Mouse (Mus musculus) lung, adult 2 months (tissue): ENCODE measurements at regions not wholly inside any gene's neighbourhood (a gene's known extent, or its start where the extent isn't known, plus 50 kb on each side); places are given as distances from the start of the nearest gene placed in this dataset.

Experiments
- DNase-seq: peaks from one replicate; pipeline ENCODE4 v3.0.0; 2022
- H3K4me1 ChIP-seq: fragments of 200-500 bp; 2 replicates; pipeline ENCODE4 v1.6.1; 2011; ENCODE audit warnings: low read length; ENCODE audit not compliant: control insufficient read depth, insufficient read depth
- H3K4me3 ChIP-seq: fragments of 200-500 bp; replicated peaks from 2 replicates; pipeline ENCODE3; 2011; ENCODE audit warnings: low read depth, mild to moderate bottlenecking, control low read depth, low read length; ENCODE audit errors: extremely low read depth
- CTCF ChIP-seq: fragments of 200-500 bp; IDR thresholded peaks from 2 replicates; pipeline ENCODE4 v1.5.1; 2011; ENCODE audit warnings: mild to moderate bottlenecking, low read length, control low read depth; ENCODE audit not compliant: insufficient read depth
- POLR2A ChIP-seq: fragments of 200-500 bp; IDR thresholded peaks from 2 replicates; pipeline ENCODE4 v1.6.1; 2011; ENCODE audit warnings: low read depth, mild to moderate bottlenecking, control low read depth, low read length, borderline replicate concordance; ENCODE audit errors: extremely low read depth
- WGBS: fragments of 180-500 bp; shearing (Covaris S2); methylation state at CpG from one replicate; pipeline ENCODE4 v1.1.7; 2018; 5-methylcytosine and 5-hydroxymethylcytosine counted together

DNA sequence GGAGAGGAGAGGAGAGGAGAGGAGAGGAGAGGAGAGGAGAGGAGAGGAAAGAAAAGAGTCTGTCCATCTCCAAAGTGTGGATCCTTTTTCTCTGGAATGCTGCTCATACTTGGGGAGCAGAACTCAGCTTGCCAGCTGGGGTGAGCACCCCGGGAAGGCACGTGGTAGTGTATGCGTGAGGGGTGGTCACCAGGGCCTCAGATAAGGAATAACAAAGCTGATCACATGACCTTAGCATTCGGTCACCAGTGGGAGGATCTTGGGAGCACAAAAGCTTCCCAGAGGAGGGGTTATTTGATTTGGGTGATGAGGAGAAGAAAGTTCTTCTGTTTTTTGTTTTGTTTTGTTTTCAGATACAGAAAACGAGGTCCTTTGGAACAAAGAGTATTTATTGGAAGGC lies 69.4 kb upstream of the Tle3 start:
- 12% methylated on average over 5 of the region's 5 CpGs for WGBS
- no peak for TF ChIP-seq CTCF
- TF ChIP-seq POLR2A = no peak

DNA sequence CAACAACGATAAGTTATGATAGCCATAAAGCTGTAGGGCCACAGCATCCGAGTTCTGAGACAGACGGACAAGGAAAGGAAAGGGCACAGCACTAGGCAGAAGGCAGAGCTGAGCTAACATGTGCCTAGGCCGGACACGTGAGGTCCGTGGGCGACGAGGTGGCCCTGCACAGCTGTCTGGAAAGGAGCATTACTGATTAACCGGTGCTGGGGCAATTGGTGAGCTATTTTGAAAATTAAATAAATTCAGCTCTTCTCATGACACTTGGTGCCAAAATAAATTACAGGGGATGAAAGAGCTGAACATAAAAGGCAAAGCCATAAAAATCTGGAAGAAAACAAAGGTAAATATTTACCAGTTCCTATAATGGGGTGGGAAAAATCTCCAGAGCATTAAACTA lies 65.9 kb upstream of the Tle3 start:
- Histone ChIP-seq H3K4me3 (no peak overlapping the region), H3K4me1 (peaks cover 3% of the 10 kb centered on the region)
- 61% methylated on average over 9 of the region's 9 CpGs for WGBS
- no peak for TF ChIP-seq CTCF
- no peak for TF ChIP-seq POLR2A
- no peak for DNase-seq

More for the DNA sequence above, 69.4 kb upstream of the Tle3 start:
- no peak for DNase-seq
- Histone ChIP-seq H3K4me3 (no peak overlapping the region), H3K4me1 (no peaks in the 10 kb centered on the region)

DNA sequence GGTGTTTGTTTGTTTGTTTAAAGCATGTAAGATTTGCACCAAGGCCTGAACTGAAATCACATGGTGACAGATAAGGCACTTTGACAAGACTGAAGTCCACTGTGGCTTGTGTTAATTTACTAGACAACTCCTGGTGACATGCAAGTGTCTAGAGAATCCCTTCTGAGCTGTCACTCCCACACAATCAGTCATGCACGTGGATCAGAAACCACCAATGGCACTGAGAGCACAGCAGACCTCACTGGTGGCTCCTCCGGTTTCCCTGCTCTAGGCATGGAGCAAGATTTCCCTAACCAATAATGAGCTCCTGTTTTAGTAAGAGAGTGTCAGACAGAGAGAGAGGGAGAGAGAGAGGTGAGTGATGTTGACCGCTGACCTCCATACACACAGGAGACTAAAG lies 63.1 kb upstream of the Tle3 start:
- 80% methylated on average over 3 of the region's 3 CpGs for WGBS
- Histone ChIP-seq H3K4me3 (no peak overlapping the region), H3K4me1 (peaks cover 3% of the 10 kb centered on the region)
- no peak for TF ChIP-seq CTCF
- TF ChIP-seq POLR2A = no peak
- no peak for DNase-seq

DNA sequence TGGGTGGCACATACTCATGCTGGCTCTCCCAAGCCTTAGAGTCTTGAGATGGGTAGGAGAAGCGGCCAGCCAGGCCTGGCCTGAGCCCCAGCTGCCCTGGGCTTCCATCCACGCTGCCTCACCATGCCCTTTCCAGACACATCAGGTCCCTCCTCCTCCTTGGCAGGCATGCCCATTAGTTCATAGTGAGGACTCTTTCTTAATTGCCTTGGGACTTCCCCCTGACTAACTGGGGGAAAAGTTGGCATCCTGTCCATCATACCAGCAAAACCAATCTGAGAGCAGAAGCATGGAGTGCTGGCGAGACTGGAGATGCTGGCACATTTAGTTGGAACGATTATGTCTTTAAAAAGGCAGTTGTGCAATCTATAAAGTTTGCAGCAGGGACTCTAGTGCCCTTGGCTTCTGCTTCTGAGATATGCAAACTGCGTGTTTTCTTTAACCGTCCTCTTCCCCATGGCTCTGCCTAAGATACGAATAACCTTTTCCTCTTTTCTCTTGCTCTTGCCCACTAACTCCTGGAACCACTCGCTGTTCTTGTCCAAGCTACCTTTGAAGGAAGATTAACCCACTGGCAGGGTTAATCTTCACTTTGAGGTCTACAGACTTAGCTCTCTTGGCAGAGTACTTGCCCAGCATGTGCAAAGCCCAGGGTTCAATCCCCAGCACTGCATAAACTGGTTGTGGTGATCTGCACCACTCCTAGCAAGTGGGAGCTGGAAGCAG lies 62.2 kb upstream of the Tle3 start:
- peak; percentile 48 for DNase-seq
- Histone ChIP-seq H3K4me1 (peaks cover 3% of the 10 kb centered on the region), H3K4me3 (no peak overlapping the region)
- no peak for TF ChIP-seq CTCF
- no peak for TF ChIP-seq POLR2A
- 62% methylated on average over 8 of the region's 8 CpGs for WGBS

DNA sequence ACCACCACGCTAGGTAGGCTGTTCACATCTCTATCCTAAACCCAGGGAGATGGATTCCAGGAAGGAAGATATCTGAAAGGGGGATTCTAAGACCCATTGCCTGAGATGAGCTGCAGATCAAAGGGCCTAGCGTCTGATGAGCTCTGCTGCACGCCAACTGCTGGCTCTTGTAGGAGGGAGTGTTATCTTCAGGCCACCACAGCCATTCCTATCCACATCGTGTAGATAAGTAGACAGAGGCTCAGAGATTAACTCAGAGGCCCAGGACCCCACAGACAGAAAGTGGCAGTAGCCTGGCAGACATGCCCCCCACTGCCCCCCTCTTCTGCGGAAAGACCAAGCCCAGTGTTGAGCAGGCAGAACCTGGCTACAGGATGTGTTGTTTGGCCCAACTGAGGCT lies 61.6 kb upstream of the Tle3 start:
- Histone ChIP-seq H3K4me1 (peaks cover 7% of the 10 kb centered on the region), H3K4me3 (no peak overlapping the region)
- WGBS = 76% methylated on average over 5 of the region's 5 CpGs
- DNase-seq = no peak
- TF ChIP-seq CTCF (no peak), POLR2A (no peak)

DNA sequence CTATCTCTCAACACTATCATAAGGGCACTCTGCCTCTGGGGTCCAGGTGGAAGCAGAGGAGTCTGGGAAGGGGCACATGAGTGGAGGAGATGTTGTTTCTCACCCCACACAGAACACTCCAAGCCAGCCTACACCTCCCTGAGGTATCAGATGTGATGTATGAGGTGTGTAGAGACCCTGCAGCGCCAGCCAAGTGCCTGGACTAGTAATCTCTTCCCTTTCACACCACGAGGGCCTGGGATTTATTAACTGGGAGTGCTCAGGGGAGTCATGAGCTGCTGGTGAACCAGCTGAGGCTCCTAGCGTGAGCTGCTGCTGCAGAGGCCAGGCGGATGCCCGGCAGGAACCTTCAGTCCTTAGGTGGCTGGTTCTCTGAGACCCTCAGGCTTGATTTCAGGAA lies 60.6 kb upstream of the Tle3 start:
- peaks cover 9% of the 10 kb centered on the region for H3K4me1 ChIP-seq
- no peak for DNase-seq
- H3K4me3 ChIP-seq = no peak overlapping the region
- 69% methylated on average over 5 of the region's 5 CpGs for WGBS
- TF ChIP-seq POLR2A (no peak), CTCF (no peak)

DNA sequence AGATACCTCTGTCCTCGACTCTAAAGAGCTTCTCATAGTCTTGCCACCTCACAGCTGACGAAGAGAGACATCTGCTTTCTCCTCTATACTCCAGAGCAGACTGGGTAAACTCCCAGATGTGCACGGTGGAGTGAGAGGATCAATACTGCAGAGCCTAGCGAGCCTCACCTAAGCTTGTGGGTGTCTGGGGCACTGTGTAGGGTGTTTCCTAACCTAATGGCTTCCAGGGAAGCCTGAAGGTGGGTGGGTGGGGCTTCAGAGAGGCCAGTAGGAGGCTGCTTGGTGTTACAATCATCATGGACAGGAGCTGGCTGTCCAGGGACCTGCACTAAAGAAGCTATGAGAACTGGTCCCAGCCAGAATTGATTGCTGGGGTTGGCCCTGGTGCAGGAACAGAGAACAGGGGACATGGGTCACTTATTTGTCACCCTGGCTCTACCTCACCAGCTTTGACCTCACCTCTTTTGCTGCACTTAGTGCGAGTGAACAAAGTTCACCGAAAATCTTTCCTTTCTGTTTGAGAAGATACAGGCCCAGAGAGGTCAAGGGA lies 57.5 kb upstream of the Tle3 start:
- TF ChIP-seq CTCF = no peak
- TF ChIP-seq POLR2A = no peak
- WGBS = 66% methylated on average over 6 of the region's 6 CpGs
- peaks cover 7% of the 10 kb centered on the region for H3K4me1 ChIP-seq
- no peak for DNase-seq
- H3K4me3 ChIP-seq = no peak overlapping the region

DNA sequence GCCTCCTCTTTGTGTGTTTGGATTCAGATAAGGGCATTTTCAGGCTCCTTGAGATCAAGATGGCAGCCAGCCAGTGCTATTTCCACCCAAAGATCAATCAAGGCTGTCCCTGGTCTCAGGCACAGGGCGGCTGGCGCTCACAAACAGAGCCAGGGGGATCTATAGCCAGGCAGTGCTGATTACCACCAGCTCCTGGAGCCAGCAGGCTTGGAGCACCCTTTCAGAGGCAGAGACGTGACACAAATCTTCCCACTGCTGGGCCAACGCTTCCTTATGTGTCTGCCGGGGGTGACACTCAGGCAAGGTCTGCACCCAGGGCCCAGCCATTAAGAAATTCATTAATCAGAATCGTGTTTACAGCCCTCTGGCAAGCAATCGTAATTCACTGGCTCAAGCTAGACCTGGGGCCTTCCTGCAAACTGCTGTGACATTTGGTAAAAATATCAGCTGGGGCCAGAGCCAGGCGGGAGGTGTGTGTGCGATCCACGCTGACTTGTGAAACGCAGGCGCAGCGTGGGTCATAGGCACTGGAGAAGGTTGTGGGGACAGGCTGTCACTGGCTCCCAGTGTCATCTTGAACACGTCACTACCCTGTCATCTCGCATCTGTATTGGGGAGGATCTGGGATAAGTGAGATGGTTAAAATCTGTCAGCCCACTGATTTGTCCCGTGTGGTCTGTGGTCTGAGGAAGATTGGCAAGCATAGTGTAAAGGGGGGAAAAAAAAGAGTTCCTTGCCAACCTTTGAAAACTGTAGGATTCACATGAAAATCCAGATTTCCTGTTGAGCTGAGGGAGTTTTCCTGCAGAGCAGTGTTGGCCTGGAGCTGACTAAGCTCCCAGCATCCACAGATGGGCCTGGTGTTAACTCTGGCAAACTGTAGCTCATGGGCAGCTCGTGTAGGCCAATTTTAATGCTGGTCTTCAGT lies 56.5 kb upstream of the Tle3 start:
- 50% methylated on average over 17 of the region's 17 CpGs for WGBS
- H3K4me3 ChIP-seq = no peak overlapping the region
- no peak for DNase-seq
- H3K4me1 ChIP-seq = peaks cover 6% of the 10 kb centered on the region; the same call in 1 of the 2 replicates
- TF ChIP-seq CTCF (no peak), POLR2A (no peak)

DNA sequence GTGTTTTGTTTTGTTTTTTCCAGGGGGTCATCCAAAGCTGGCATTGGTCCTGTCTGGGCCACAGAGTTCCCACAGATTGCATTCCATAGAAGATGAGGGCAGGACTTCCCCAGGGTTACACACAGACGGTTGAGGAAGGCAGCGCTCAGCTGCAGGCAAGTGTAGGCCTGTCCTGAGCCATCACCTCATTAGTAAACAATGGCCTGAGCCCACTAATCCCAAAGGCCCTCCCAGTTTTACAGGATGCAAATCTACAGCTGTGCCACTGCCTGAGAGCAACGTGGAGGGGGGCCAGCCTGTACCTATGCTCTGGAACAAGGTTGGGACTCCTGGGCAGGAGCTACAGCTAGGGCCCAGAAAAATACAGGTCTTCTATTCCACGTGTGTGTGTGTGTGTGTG lies 55.7 kb upstream of the Tle3 start:
- 76% methylated on average over 4 of the region's 4 CpGs for WGBS
- TF ChIP-seq CTCF (no peak), POLR2A (no peak)
- no peak for DNase-seq
- Histone ChIP-seq H3K4me1 (peaks cover 7% of the 10 kb centered on the region; the same call in 1 of the 2 replicates), H3K4me3 (no peak overlapping the region)

DNA sequence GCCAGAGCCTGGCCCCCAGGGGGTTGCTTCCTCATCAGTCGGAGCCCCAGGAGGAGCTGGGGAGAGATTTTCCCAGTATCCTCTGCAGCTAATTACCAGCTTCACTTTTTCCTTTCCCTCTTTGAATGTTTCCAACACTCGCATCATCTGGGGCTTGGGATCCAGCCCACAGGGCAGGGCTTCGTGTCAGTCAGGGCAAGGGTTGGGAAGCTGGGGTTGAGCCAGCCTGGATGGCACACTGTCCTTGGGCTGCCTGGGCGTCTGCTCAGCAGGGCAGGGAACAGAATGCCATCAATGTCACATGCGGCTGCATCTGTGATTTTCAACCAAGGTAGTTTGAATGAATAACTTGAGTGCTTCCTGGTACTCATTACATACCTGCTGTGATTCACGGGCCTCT lies 52.4 kb upstream of the Tle3 start:
- 74% methylated on average over 6 of the region's 6 CpGs for WGBS
- Histone ChIP-seq H3K4me3 (no peak overlapping the region), H3K4me1 (peaks cover 12% of the 10 kb centered on the region; the same call in 1 of the 2 replicates)
- DNase-seq = no peak
- TF ChIP-seq POLR2A (no peak), CTCF (no peak)
